Mouse (Mus musculus): Measurements from ENCODE around the gene T.
A peak's percentile ranks its signal among the peaks of the same experiment; 100 is the strongest.

T gene

GRCm38 (mm10) chr17:8433121-8433977, 874 bp upstream of the T start:
- DNase-seq (ENCODE audit: low spot score), result no peak

GRCm38 (mm10) chr17:8436184-8436583, 2.0 kb downstream of the T start:
- DNase-seq (ENCODE audit: low spot score), result no peak

GRCm38 (mm10) chr17:8444062-8444461, 9.8 kb downstream of the T start:
- no peak for DNase-seq (ENCODE audit: low spot score)

GRCm38 (mm10) chr17:8447676-8448192, 13.5 kb downstream of the T start:
- no peak for DNase-seq (ENCODE audit: low spot score)

GRCm38 (mm10) chr17:8448324-8448723, 14.1 kb downstream of the T start:
- DNase-seq (ENCODE audit: low spot score), result no peak

GRCm38 (mm10) chr17:8455196-8455595, 21.0 kb downstream of the T start:
- no peak for DNase-seq (ENCODE audit: low spot score)

GRCm38 (mm10) chr17:8455601-8456000, 21.4 kb downstream of the T start:
- DNase-seq (ENCODE audit: low spot score), result no peak

- no peak for DNase-seq (ENCODE audit: low spot score)
Observed at GRCm38 (mm10) chr17:8456856-8457460, 22.7 kb downstream of the T start.

- peak; percentile 23 for DNase-seq (ENCODE audit: low spot score)
Observed at GRCm38 (mm10) chr17:8461568-8461967, 27.3 kb downstream of the T start.

GRCm38 (mm10) chr17:8463482-8464128, 29.4 kb downstream of the T start:
- DNase-seq (ENCODE audit: low spot score), result peak; percentile 33

- no peak for DNase-seq (ENCODE audit: low spot score)
Observed at GRCm38 (mm10) chr17:8467771-8468170, 33.5 kb downstream of the T start.

GRCm38 (mm10) chr17:8468716-8469344, 34.6 kb downstream of the T start:
- peak; percentile 77 for DNase-seq (ENCODE audit: low spot score)

- DNase-seq (ENCODE audit: low spot score), result no peak
Observed at GRCm38 (mm10) chr17:8478554-8478953, 44.3 kb downstream of the T start.

- no peak for DNase-seq (ENCODE audit: low spot score)
Observed at GRCm38 (mm10) chr17:8479493-8480128, 45.4 kb downstream of the T start.

- DNase-seq (ENCODE audit: low spot score), result no peak
Observed at GRCm38 (mm10) chr17:8481797-8482196, 47.6 kb downstream of the T start.

GRCm38 (mm10) chr17:8482876-8483275, 48.7 kb downstream of the T start:
- DNase-seq (ENCODE audit: low spot score), result no peak

- no peak for DNase-seq (ENCODE audit: low spot score)
Observed at GRCm38 (mm10) chr17:8484246-8484645, 50.0 kb downstream of the T start.

- DNase-seq (ENCODE audit: low spot score), result no peak
Observed at GRCm38 (mm10) chr17:8485146-8485545, 50.9 kb downstream of the T start.

GRCm38 (mm10) chr17:8487824-8488223, 53.6 kb downstream of the T start:
- DNase-seq (ENCODE audit: low spot score), result peak; percentile 39

GRCm38 (mm10) chr17:8490971-8491370, 56.7 kb downstream of the T start:
- no peak for DNase-seq (ENCODE audit: low spot score)
